Mouse (Mus musculus) left cerebral cortex, postnatal 36 days (tissue): ENCODE results near the gene Smco1. TPM values are rescaled to one million over a fixed set of nuclear protein-coding genes. Genes with fewer than 3 reads are reported as not detected.
A peak's percentile ranks its signal among the peaks of the same experiment; 100 is the strongest.
"Not testable (repeated sequence)": the region's sequence is repeated elsewhere in the genome, so short reads cannot be mapped to it uniquely, and the experiment has no call there.

Experiments
- DNase-seq, 2 experiments: peaks; one replicate each; pipeline ENCODE4 v3.0.0; 2021 to 2022; ENCODE audit warnings: low spot score in 2 of 2, mixed read lengths in 1 of 2
- intact Hi-C: fragments of 180-260 bp; cut with DNase I; formaldehyde crosslinking; loops from one replicate; pipeline ENCODE4 v1.15.1; 2025
- total RNA-seq, 2 experiments: library from RNA; stranded (reverse); gene quantifications; 2 replicates each; pipeline ENCODE4 v1.2.3; 2021

Gene Smco1
- total RNA-seq: not detected

DNA sequence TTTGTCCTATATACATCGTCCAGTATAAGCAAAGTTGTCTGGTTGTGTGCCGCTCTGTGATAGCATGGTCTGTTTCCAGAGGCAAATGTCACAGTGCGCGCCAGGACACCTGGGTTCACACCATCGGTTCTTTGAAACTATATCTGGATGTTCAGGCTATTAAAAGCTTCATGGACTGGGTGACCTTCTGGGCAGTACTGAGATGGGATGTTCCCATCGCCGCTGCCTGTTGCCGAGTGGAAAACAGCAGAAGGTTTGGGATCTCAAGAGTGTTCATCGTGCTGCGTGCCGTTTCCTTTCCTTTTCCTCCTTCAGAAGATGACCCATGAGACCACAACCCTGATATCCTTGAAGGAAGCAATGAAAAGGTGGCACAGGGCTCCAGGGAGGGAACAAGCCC, at the start of gene Smco1:
Smco1 (plus strand) TSS at position 178 of the 400 bp plus-strand sequence.
- intact Hi-C loops: no loop called here
- no peak for DNase-seq

- intact Hi-C loops: no loop called here
- no peak for DNase-seq
Observed at GRCm38 (mm10) chr16:32221803-32222202, 49.5 kb upstream of the Smco1 start.

GRCm38 (mm10) chr16:32222399-32222798, 48.9 kb upstream of the Smco1 start:
- intact Hi-C loops: no loop called here
- DNase-seq: no peak

- DNase-seq, intact Hi-C loops: not testable (repeated sequence)
Observed at GRCm38 (mm10) chr16:32232050-32232449, 39.2 kb upstream of the Smco1 start.

DNA sequence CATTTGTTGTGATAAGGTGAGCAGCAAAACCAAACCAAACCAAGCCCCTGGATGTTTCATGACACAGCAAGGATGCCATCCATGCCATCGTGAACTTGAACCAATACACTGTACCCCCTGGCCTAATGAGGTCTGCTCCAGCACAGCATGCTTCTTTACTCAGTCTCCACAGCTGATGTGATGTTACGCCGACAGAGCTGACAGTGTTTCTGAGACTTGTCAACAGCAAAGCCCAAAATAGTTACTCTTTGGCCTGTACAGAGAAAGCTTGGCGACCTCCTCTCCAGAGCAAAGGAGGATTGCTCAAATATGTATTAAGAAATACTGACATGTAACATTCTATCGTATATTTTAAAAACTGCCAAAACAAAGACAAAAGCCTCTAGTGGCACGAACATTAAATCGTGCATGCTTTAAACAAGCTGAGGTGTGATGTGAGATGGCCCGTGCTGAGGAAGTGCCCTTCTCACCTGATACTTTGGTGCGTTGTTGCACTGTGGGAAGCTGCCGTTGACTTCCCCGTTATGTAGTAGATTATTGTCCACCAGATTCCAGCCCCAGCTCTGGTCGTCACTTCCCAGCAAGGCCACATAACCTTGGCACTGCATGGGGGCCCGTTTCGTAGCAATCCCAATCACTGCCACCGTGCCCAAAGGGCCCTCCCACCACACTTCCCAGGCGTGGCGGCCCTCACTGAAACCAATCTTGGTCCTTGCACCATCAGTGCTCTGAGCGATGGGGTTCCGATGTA, 33.2 kb upstream of the Smco1 start:
- intact Hi-C loops: no loop called here
- no peak for DNase-seq

DNA sequence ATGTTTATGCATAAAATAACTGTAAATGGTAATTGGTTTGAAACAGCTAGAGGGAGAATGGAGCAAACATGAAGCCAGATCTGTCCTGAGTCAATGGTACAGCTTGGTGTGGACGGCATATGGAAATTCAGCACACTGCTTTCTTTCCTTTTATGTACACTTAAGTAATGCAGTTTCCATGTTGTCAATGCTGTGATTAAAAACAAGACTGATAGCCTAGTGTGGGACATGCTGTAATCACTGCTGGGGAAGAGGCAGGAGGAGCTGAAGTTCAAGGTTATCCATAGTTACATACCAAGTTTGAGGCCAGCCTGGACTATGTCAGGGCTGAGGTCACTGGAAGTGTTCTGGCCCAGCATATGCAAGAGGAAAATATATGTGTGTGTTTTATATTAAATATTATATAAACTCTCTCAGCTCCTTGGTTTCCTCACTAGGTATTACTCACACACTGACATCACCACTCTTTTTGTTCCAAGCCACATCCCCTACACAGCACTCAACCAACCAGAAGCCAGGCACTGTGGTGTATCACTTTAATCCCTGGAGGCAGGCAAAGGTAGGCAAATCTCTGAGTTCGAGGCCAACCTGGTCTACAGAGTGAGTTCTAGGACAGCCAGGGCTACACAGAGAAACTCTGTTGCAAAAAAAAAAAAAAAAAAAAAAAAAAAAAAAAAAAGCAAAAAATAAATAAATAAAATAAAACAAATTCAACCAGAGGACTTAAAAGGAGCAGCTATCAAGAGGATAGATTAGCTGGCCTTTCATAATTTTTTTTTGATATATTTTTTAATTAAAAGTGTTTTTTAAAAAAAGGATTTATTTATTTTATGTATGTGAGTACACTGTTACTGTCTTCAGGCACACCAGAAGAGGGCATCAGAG, 31.6 kb upstream of the Smco1 start:
- intact Hi-C loops: no loop called here
- DNase-seq: no peak

GRCm38 (mm10) chr16:32243901-32244300, 27.4 kb upstream of the Smco1 start:
- intact Hi-C loops: no loop called here
- DNase-seq: no peak

DNA sequence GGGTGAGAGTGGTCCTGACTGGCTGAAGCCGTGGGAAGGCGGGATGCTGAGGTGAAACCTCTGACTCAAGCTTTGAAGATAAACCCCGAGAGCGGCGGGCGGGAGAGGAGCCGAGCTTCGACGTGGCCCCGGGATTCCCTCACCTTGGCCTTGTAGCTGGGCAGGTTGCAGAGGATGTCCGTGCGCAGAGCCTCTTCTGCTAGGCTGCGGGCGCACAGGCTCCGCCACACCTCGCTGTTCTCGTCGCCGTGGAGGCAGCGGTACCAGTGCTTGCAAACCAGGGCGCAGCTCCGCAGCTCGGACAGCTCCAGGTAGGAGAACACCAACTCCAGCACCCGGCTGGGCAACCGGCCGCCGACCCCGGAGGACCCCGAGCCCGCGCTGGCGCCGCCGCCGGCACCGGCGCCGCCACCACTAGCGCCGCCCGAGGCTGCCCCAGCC, 24.9 kb upstream of the Smco1 start:
- DNase-seq: no peak
- intact Hi-C loops: loop anchor here (2.0 to 5.0 kb wide), 3 partner anchors 30 to 134 kb away; partner anchors contain the start of genes Nrros and Rnf168

- intact Hi-C loops: loop anchor here (1.0 to 5.0 kb wide), 4 partner anchors 30 to 299 kb away; partner anchors contain the start of genes 0610012G03Rik, Ncbp2, Nrros and Rnf168
- peak; percentile 98 for DNase-seq
Observed at GRCm38 (mm10) chr16:32246952-32247370, 24.3 kb upstream of the Smco1 start, which contains the start of the genes Fbxo45 and Wdr53. Gene Fbxo45, minus strand, starts transcription at chr16:32247158. Gene Wdr53, plus strand, starts transcription at chr16:32247227.

- intact Hi-C loops, DNase-seq: not testable (repeated sequence)
Observed at GRCm38 (mm10) chr16:32264225-32264624, 7.0 kb upstream of the Smco1 start.

DNA sequence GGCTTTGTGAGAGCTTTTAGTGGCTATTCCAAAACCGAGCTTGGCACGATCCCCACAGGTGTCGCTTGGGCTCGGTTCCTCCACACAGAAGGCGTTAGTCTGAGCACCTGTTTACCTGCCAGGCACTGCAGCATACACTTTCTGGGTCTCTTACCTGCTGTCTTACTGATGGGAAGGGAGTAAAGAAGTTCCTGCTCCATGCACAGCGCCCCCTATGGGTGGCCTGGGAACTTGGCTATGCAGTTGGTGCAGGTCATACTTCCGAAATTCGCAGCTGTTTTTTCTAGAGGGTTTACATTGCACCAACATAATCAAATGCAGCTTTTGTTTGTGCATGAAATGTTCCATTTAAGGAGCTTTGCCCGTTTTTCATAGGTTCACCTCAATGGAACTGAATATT, 2.1 kb downstream of the Smco1 start:
- no peak for DNase-seq
- intact Hi-C loops: no loop called here

GRCm38 (mm10) chr16:32275041-32275440, 3.8 kb downstream of the Smco1 start:
- DNase-seq: no peak
- intact Hi-C loops: no loop called here

- no peak for DNase-seq
- intact Hi-C loops: loop anchor here (2.0 kb wide), 1 partner anchor 29 kb away; the partner anchor contains the start of genes Fbxo45 and Wdr53
Observed at GRCm38 (mm10) chr16:32275830-32276229, 4.6 kb downstream of the Smco1 start.

DNA sequence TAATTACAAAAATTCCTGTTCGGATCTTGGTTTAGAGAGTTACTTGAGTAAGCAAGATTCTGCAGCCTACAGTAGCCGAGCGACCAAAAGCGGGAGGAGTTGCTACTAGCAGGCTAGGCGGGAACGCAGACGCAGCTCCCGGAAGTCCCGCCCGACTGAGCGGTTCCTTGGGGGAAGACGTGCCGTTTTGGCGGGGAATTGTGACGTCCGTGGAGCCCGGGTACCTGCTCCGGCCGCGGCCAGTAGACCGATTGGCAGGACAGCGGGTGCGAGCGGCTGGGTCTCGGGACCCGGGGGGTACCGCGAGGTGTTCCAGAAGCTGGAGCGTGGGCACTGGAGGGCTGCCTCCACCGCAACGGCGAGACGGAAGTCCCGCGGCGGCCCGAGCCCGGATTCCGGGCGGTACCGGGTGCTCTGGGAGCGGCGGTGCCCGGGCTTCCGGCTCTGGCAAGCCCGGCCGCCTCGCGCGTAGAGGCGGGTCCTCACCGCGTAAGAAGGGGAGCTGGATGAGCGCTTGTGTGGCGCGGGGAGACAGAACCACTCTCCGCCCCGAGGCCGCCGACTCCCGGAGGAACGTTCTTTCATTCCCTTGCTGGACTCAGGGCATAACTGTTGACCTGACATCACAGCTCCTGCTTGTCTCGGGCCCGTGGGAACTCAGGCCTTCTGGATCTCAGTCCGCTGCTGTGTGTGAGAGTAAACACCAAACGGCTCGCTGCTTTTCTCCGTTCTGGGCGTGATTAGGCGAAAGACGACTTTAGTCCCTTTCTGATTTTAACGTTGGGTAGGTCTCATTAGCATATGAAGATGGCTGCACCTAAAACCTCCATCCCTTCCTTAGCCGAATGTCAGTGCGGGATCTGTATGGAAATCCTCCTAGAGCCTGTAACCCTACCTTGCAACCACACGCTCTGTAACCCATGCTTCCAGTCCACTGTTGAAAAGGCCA, 6.3 kb downstream of the Smco1 start, which contains the start of gene Rnf168:
Rnf168 (plus strand) TSS at position 152 of the 949 bp plus-strand sequence.
- intact Hi-C loops: loop anchor here (2.0 kb wide), 1 partner anchor 31 kb away; the partner anchor contains the start of genes Fbxo45 and Wdr53
- peak; percentile 92 to 94 for DNase-seq

DNA sequence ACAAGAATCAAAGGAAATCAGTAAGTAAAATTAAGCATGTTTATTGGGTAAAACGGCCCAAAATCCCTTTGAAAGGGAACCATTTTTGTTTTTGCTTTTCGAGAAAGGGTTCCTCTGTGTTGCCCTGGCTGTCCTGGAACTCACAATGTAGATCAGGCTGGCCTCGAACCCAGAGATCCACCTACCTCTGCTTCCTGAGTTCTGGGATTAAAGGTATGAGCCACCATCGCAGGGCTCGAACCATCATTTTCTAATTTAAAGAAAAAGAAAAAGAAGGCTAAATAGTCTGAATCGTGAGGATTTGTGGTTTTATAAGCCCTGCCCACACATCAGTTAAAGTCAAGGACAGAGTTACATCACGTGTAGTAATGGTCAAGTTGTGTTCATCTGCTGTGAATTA, 7.1 kb downstream of the Smco1 start:
- no peak for DNase-seq
- intact Hi-C loops: no loop called here

DNA sequence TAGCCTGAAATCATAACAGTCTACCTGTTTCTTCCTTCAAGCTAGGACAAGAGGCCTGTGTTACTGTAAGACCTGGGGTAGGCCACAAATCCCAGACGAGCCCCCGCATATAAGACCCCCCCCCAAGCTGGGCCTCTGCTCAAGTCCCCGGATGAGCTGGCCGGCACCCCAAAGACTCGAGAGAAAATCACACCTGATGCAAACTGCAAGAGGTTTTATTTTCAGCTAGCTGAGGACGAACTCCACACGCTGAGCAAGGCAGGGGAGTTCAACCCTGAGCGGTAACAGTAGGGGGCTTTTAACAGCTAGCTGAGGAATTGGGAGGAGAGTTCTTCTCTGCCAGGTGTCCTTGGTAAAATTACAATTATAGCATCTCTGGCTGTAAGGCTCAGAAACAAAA, 8.9 kb downstream of the Smco1 start:
- DNase-seq: no peak
- intact Hi-C loops: no loop called here

- intact Hi-C loops: no loop called here
- DNase-seq: no peak
Observed at GRCm38 (mm10) chr16:32282608-32283007, 11.3 kb downstream of the Smco1 start.

DNA sequence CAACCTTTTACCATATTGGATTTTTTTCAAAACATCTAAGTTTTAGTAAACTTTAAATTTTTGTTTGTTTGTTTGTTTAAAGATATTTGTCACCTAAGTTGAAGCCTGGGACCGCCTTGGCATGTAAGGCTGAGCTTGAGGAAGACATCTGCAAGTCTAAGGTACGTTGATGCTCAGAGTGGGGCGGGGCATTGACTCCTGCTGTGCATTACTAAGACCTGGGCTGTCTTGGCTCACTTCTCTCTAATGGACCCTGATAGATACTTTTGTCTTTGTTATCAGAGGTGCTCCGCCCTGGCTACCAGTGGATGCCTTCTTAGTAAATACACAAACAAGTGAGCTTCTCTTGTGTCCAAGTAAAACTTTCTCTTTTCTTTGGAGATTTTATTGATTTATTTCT, 20.6 kb downstream of the Smco1 start:
- DNase-seq: no peak
- intact Hi-C loops: no loop called here

- intact Hi-C loops, DNase-seq: not testable (repeated sequence)
Observed at GRCm38 (mm10) chr16:32299617-32300016, 28.3 kb downstream of the Smco1 start.
